Mouse (Mus musculus) forebrain, embryonic 14.5 days (tissue): ENCODE results near the gene Fbrsl1. TPM values are rescaled to one million over a fixed set of nuclear protein-coding genes. Genes with fewer than 3 reads are reported as not detected.

Experiments
- ATAC-seq: fragments of 200-750 bp; cut with Nextera tagmentation; 2 replicates; pipeline ENCODE4 v1.8.0; 2017; ENCODE audit warnings: mild to moderate bottlenecking, moderate library complexity
- DNase-seq: peaks from one replicate; pipeline ENCODE4 v3.0.0-alpha.2; 2015; ENCODE audit warnings: low spot score
- H3K27ac ChIP-seq: fragments of 300-500 bp; sonication (generic); 2 replicates; pipeline ENCODE4 v1.5.1; 2014; ENCODE audit warnings: low read depth, mild to moderate bottlenecking, control low read depth, low read length, moderate library complexity
- H3K27me3 ChIP-seq: fragments of 300-500 bp; sonication (generic); replicated peaks from 2 replicates; pipeline ENCODE4 v1.6.1; 2014; ENCODE audit warnings: low read length, control low read depth, mixed read lengths; ENCODE audit not compliant: control insufficient read depth, insufficient read depth
- H3K36me3 ChIP-seq: fragments of 300-500 bp; sonication (generic); 2 replicates; pipeline ENCODE4 v1.6.1; 2014; ENCODE audit warnings: low read length, control low read depth; ENCODE audit not compliant: control insufficient read depth, insufficient read depth
- H3K4me1 ChIP-seq: fragments of 300-500 bp; sonication (generic); 2 replicates; pipeline ENCODE4 v1.6.1; 2014; ENCODE audit warnings: antibody characterized with exemption, low read length, control low read depth; ENCODE audit not compliant: control insufficient read depth, insufficient read depth
- H3K4me2 ChIP-seq: fragments of 300-500 bp; sonication (generic); 2 replicates; pipeline ENCODE4 v1.6.1; 2014; ENCODE audit warnings: mild to moderate bottlenecking, control low read depth, low read length
- H3K4me3 ChIP-seq: fragments of 300-500 bp; sonication (generic); 2 replicates; pipeline ENCODE4 v1.5.1; 2014; ENCODE audit warnings: low read depth, low read length, control low read depth
- H3K9ac ChIP-seq: fragments of 300-500 bp; sonication (generic); 2 replicates; pipeline ENCODE4 v1.6.1; 2014; ENCODE audit warnings: mild to moderate bottlenecking, low read length, control low read depth, moderate library complexity
- H3K9me3 ChIP-seq: fragments of 300-500 bp; sonication (generic); replicated peaks from 2 replicates; pipeline ENCODE4 v1.6.1; 2016; ENCODE audit warnings: low read length, control low read depth, mixed read lengths; ENCODE audit not compliant: control insufficient read depth
- WGBS: fragments of 180-500 bp; shearing (Covaris S2); extraction: QIAGEN DNeasy Blood & Tissue Kit; methylation state at CpG from one replicate; pipeline ENCODE4 v1.1.7; 2014; 5-methylcytosine and 5-hydroxymethylcytosine counted together
- polyA plus RNA-seq: library from polyadenylated mRNA; unstranded; fragments of >200 nt; fragmentation: Nextera tagmentation; extraction: Ambion mirVana; gene quantifications from 2 replicates; pipeline ENCODE4 v1.2.1, GENCODE M21; 2014

Gene Fbrsl1
- polyA plus RNA-seq, 1 experiment from 2014 or later: 15.0 TPM

DNA sequence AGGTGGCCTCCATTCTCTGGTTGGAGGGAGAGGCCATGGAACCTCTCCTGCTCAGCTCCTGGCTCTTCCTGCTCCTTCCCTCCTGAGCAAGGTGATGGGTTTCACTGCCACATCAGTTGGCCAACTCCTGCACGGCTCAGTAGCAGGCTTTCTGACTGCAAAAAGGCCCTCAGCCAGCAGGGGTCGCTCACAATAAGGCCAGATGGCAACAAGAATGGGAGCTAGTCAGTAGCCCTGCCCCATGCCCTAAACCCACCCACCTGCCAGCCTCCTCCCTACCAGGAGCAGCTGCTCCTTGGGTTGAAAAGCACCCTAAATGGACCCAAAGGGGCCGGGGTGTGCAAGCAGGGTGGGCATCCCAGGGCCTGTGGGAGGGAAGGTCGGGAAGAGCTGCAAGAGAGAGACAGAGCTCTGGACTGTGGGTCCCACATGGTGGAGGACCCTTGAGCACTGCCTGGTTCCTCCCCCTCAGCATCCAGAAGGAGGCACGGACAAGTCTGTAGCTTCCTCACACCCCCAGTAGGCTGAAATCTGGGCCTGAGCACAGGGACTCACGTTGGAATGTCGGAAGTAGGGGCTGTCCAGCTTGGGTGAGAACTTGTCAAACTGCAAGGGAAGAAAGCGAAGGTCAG is 71.4 kb downstream of the Fbrsl1 start:
- Histone ChIP-seq H3K27ac (0 out of 2 replicates have a peak overlapping the region, but pooled peaks have one; percentile 14), H3K9ac (no peak overlapping the region), H3K9me3 (no peaks in the 10 kb centered on the region), H3K36me3 (peaks cover 66% of the 10 kb centered on the region), H3K4me1 (no peaks in the 10 kb centered on the region; the same call in 1 of the 2 replicates), H3K4me2 (no peak overlapping the region), H3K4me3 (no peak overlapping the region), H3K27me3 (no peaks in the 10 kb centered on the region)
- ATAC-seq (peak; percentile 81), DNase-seq (peak; percentile 83)
- WGBS: 43% methylated on average over 8 of the region's 8 CpGs

DNA sequence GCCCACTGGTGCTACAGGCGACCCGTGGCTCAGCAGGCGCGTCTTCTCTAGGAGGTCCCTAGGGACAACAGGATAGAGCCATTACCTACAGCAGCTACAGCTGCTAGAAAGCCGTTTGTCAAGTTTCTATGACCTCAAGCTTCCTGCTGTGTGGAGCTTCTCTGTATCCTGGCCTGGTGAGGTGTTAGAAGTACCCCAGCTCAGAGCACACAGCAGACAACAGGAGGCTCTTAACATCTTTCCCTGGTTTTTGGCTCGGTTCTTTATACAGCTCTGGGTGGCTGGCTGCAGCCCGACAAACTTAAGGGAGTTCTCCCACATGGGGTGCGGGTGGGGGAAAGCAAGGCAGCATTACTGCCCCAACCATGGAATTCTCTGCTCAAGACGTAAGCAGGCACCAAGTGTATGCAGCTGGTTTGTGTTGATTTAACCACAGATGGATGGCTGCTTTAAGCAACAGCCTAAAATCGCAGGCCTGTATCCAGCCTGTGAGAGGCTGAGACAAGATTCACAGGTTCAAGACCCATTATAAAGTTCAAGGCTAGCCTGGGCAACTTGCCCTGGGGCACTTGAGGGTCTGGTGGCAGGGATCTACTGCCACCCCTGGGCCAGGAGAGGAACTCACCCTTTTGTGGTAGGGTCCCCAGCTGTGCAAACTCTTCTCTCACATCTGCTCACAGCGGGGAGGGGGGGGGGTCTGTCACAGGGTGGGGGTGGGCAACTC is 84.3 kb downstream of the Fbrsl1 start:
- Histone ChIP-seq H3K36me3 (peaks cover 48% of the 10 kb centered on the region), H3K9me3 (no peaks in the 10 kb centered on the region), H3K27me3 (no peaks in the 10 kb centered on the region), H3K4me3 (peak overlapping the region; percentile 38; the same call in 1 of the 2 replicates), H3K9ac (peak overlapping the region; percentile 61; the same call in 1 of the 2 replicates), H3K4me1 (peaks cover 4% of the 10 kb centered on the region; the same call in 1 of the 2 replicates), H3K4me2 (peak overlapping the region; percentile 79; the same call in 1 of the 2 replicates), H3K27ac (no peak overlapping the region)
- 48% methylated on average over 11 of the region's 11 CpGs for WGBS
- DNase-seq: peak; percentile 25
- no peak; the same call in 1 of the 2 replicates for ATAC-seq

DNA sequence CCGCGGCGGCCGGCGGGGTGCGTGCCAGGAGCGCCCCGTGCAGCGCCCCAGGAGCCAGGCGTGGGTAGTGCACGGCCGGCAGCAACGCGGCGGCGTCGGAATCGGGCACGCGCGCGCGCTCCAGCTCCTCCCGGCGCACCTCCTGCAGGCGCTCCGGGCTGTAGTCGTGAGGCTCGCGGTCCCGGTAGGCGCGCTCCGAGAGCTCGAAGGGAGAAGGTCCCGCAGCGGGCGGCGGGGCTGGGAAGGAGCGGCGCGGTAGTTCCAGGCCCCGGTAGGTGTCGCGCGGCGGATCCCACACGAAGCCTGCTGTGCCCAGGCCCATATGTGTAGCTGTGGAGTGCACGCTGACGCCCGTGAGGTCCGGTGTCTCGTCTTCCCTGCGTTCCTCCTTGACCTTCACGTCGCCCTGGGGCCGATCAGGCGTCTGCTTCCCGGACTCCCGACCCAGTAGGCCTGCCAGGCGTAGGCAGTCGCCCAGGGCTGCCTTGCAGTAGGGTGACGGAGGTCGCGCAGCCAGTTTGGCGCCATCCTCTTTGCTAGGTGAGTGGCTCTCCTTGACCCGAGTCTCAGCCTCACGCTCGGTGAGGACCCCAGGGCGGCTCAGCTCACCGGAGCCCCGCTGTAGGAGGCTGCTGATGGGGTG is 85.0 kb downstream of the Fbrsl1 start:
- no peaks in the 10 kb centered on the region for H3K27me3 ChIP-seq
- H3K4me2 ChIP-seq: peak overlapping the region; percentile 79
- H3K36me3 ChIP-seq: peaks cover 42% of the 10 kb centered on the region
- peak; percentile 81 for DNase-seq
- peak overlapping the region; percentile 38 for H3K4me3 ChIP-seq
- H3K27ac ChIP-seq: no peak overlapping the region
- H3K9ac ChIP-seq: peak overlapping the region; percentile 61
- WGBS: 5% methylated on average over 60 of the region's 72 CpGs
- no peaks in the 10 kb centered on the region for H3K9me3 ChIP-seq
- ATAC-seq: peak; percentile 86
- peaks cover 4% of the 10 kb centered on the region; the same call in 1 of the 2 replicates for H3K4me1 ChIP-seq

DNA sequence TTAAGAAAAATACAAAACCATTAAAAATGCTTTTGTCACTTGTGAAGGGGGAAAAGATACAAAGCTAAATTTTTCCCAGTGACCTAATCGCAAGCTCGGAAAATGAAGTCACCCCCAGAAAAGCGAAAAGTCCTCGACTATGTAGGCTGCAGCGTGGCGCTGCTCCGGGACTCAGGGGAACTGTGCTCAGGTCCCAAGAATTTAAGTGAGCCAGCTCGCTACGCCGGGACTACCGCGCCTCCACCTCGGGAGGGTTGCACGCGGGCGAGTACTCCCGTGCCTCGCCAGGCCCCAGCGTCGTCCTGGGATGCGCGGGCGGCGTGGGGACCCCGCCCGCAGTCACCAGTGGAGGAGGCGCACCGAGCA is 85.5 kb downstream of the Fbrsl1 start:
- H3K4me1 ChIP-seq: peaks cover 4% of the 10 kb centered on the region; the same call in 1 of the 2 replicates
- DNase-seq (no peak), ATAC-seq (peak; percentile 65)
- peak overlapping the region; percentile 79 for H3K4me2 ChIP-seq
- 2% methylated on average over 28 of the region's 28 CpGs for WGBS
- H3K4me3 ChIP-seq: peak overlapping the region; percentile 38
- no peak overlapping the region for H3K27ac ChIP-seq
- H3K27me3 ChIP-seq: no peaks in the 10 kb centered on the region
- H3K9ac ChIP-seq: peak overlapping the region; percentile 61
- no peaks in the 10 kb centered on the region for H3K9me3 ChIP-seq
- H3K36me3 ChIP-seq: peaks cover 38% of the 10 kb centered on the region

DNA sequence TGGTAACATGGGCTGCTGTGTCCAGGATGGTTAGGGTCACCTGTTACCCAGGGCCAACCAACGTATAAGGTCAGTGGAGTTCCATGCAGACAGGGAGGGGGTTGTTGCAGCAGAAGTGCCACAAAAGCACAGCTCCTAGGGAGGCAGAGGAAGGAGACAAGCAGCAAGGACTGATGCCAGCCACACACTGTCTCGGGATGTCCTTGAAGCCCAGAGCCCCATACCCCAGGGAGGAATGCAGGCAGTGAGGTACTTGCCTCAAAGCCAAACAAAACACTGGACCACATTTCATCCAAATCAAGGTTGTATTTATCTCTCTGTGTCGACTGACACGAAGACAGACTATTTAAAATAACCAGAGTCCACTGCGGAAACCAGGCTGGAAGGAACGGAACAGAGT is 86.8 kb downstream of the Fbrsl1 start:
- H3K27ac ChIP-seq: no peak overlapping the region
- no peaks in the 10 kb centered on the region for H3K27me3 ChIP-seq
- H3K9me3 ChIP-seq: no peaks in the 10 kb centered on the region
- no peak overlapping the region for H3K9ac ChIP-seq
- DNase-seq (no peak), ATAC-seq (no peak)
- WGBS: 86% methylated on average over 6 of the region's 6 CpGs
- no peak overlapping the region for H3K4me3 ChIP-seq
- no peak overlapping the region for H3K4me2 ChIP-seq
- peaks cover 29% of the 10 kb centered on the region for H3K36me3 ChIP-seq
- H3K4me1 ChIP-seq: peaks cover 4% of the 10 kb centered on the region; the same call in 1 of the 2 replicates

DNA sequence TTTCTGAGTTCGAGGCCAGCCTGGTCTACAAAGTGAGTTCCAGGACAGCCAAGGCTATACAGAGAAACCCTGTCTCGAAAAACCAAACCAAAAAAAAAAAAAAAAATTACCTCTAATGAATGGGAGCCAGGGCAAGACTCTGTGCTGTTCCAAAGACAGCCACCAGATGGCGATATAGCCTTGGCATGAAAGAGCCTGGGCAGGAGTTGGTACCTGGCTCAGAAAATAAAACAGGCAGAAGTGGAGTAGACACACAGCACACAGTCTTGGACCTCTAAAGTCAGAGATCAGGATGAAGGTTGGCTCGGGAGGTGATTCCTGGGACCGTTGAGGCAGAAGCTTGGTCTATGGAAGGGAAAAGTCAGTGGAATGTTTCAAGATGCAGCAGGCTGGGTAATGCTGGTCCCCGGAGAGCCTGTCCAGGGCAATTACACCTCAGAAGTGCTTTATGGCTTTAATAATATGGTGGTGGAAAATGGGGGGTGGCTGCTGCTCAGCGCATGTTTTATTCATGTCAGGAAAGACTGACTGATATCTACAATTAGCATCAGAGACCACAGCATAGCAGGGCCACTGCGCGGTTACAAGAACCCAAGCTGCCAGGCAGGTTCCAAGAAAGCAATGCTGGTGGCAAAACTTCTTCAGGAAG is 90.6 kb downstream of the Fbrsl1 start:
- H3K4me2 ChIP-seq: no peak overlapping the region
- no peak overlapping the region for H3K9ac ChIP-seq
- H3K36me3 ChIP-seq: peaks cover 11% of the 10 kb centered on the region; the same call in 1 of the 2 replicates
- no peak overlapping the region for H3K4me3 ChIP-seq
- no peaks in the 10 kb centered on the region for H3K9me3 ChIP-seq
- 41% methylated on average over 8 of the region's 9 CpGs for WGBS
- no peaks in the 10 kb centered on the region for H3K27me3 ChIP-seq
- DNase-seq: peak; percentile 89
- peak; percentile 59 for ATAC-seq
- H3K27ac ChIP-seq: no peak overlapping the region
- H3K4me1 ChIP-seq: no peaks in the 10 kb centered on the region

DNA sequence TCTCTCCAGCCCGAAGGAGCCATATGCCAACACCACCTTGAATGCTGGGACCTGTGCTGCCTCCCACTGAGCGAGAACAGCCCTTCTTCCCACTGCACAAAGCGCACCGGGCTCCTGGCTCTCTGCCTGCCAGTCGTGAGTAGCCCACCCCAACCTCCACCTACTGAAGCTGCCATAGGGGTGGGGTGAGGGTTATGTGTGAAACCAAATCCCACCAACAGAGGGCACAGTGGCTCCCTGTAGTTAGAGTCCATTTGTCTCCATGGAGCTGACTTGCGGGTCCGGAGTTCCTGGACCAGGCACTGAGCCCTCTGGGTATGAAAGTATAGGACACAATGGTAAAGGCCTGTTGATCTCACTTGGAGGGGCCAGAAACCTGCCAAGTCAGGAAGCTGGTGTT is 93.6 kb downstream of the Fbrsl1 start:
- H3K9ac ChIP-seq: no peak overlapping the region
- H3K27ac ChIP-seq: no peak overlapping the region
- no peaks in the 10 kb centered on the region for H3K9me3 ChIP-seq
- ATAC-seq (peak; percentile 32; the same call in 1 of the 2 replicates), DNase-seq (peak; percentile 56)
- no peaks in the 10 kb centered on the region for H3K27me3 ChIP-seq
- WGBS: 13% methylated on average over 7 of the region's 7 CpGs
- no peaks in the 10 kb centered on the region for H3K36me3 ChIP-seq
- H3K4me1 ChIP-seq: no peaks in the 10 kb centered on the region
- H3K4me3 ChIP-seq: no peak overlapping the region
- no peak overlapping the region for H3K4me2 ChIP-seq

DNA sequence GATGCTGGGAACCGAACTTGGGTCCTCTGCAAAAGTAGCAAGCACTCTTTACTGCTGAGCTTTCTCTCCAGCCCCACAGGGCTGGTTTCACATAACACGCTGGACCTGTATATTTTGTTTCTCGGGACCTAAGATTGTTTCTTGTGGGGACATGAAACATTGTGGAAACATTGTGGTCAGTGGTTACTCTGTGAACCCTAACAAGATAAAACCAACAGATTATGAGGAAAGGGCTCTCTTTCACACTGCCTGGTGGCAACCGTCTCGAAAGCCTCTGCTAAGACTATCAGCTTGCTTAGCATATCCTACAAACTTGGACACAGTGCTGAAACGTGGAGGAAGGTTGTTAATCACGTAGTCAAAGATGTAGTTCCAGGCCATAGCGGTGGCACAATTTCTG is 101.3 kb downstream of the Fbrsl1 start:
- H3K27me3 ChIP-seq: 0 out of 2 replicates have a peak, but pooled peaks cover 10% of the 10 kb centered on the region
- no peak overlapping the region for H3K27ac ChIP-seq
- ATAC-seq: no peak
- H3K9ac ChIP-seq: no peak overlapping the region
- H3K4me2 ChIP-seq: no peak overlapping the region
- 90% methylated on average over 8 of the region's 8 CpGs for WGBS
- H3K9me3 ChIP-seq: no peaks in the 10 kb centered on the region
- H3K36me3 ChIP-seq: no peaks in the 10 kb centered on the region
- no peak for DNase-seq
- H3K4me3 ChIP-seq: no peak overlapping the region
- H3K4me1 ChIP-seq: peaks cover 9% of the 10 kb centered on the region
